ENCODE assay signal across 8 mouse cellular contexts in genomic region chr12:105427039-105427757, GRCm38 (mm10). TPM values are rescaled to one million over a fixed set of nuclear protein-coding genes. Genes with fewer than 3 reads are reported as not detected.
DNase-seq lines count a peak whose midpoint lies in the region; ATAC-seq and TF ChIP-seq lines count a peak whose summit lies in the region.

No protein-coding gene starts in this region.

- no peak for TF ChIP-seq EP300 in stomach, postnatal 0 days (optimal IDR thresholded peaks at IDR 0.05)

- no peak overlapping the region for H3K27ac ChIP-seq in bone marrow, adult 2 months (ENCODE audit: control insufficient read depth, insufficient read depth, low read depth, low read length, poor library complexity)
- no peak overlapping the region for H3K27ac ChIP-seq in embryonic fibroblast, embryonic 13.5 days (ENCODE audit: insufficient read depth, low read length)
- H3K27ac ChIP-seq in heart, embryonic 10.5 days = no peak overlapping the region
- no peak overlapping the region for H3K27ac ChIP-seq in limb, embryonic 11.5 days (replicated peaks; ENCODE audit: low read depth, low read length)
- H3K27ac ChIP-seq in midbrain, embryonic 15.5 days = no peak overlapping the region
- no peak overlapping the region for H3K27ac ChIP-seq in stomach, postnatal 0 days (replicated peaks)

- peak; percentile 33; the same call in 1 of the 2 replicates for ATAC-seq in limb, embryonic 11.5 days (ENCODE audit: insufficient number of reproducible peaks, low FRiP score, low TSS enrichment, low read depth)
- peak; percentile 82 for ATAC-seq in midbrain, embryonic 15.5 days (replicated peaks)
- ATAC-seq in stomach, postnatal 0 days (ENCODE audit: low FRiP score, low TSS enrichment) = peak; percentile 53

- H3K36me3 ChIP-seq in heart, embryonic 10.5 days = no peaks in the 10 kb centered on the region
- H3K36me3 ChIP-seq in limb, embryonic 11.5 days (ENCODE audit: control insufficient read depth, insufficient read depth, low read length) = no peaks in the 10 kb centered on the region
- no peaks in the 10 kb centered on the region for H3K36me3 ChIP-seq in midbrain, embryonic 15.5 days (replicated peaks)
- H3K36me3 ChIP-seq in stomach, postnatal 0 days (ENCODE audit: control insufficient read depth, insufficient read depth, low read length) = no peaks in the 10 kb centered on the region

- peak; percentile 49 for TF ChIP-seq CTCF in bone marrow, adult 2 months (IDR thresholded peaks at IDR 0.05; ENCODE audit: control insufficient read depth, insufficient read depth, low read length)
- peak; percentile 43; the same call in 1 of the 2 replicates for TF ChIP-seq CTCF in embryonic fibroblast, embryonic 13.5 days (IDR thresholded peaks at IDR 0.05; ENCODE audit: borderline replicate concordance, insufficient read depth, low read length)
- peak; percentile 88 for TF ChIP-seq CTCF in stomach, postnatal 0 days (IDR thresholded peaks at IDR 0.05; ENCODE audit: low read depth)

- peak; percentile 41 for DNase-seq in 3T3-L1 (ENCODE audit: low read depth, low spot score)
- peak; percentile 90 for DNase-seq in heart, embryonic 10.5 days (ENCODE audit: low spot score)
- DNase-seq in kidney, adult 9 months = peak; percentile 84
- peak; percentile 81 for DNase-seq in limb, embryonic 11.5 days (ENCODE audit: low spot score)
- peak; percentile 71 for DNase-seq in stomach, postnatal 0 days (ENCODE audit: low spot score)

- no peak overlapping the region for H3K4me3 ChIP-seq in bone marrow, adult 2 months (replicated peaks; ENCODE audit: control insufficient read depth, low read depth, low read length)
- H3K4me3 ChIP-seq in embryonic fibroblast, embryonic 13.5 days (ENCODE audit: insufficient read depth, low read length) = no peak overlapping the region
- no peak overlapping the region; the same call in 1 of the 2 replicates for H3K4me3 ChIP-seq in heart, embryonic 10.5 days
- H3K4me3 ChIP-seq in limb, embryonic 11.5 days (ENCODE audit: low read depth, low read length) = no peak overlapping the region
- no peak overlapping the region for H3K4me3 ChIP-seq in midbrain, embryonic 15.5 days
- no peak overlapping the region for H3K4me3 ChIP-seq in stomach, postnatal 0 days (ENCODE audit: low read depth, low read length)

- H3K4me1 ChIP-seq in bone marrow, adult 2 months (ENCODE audit: control insufficient read depth, insufficient read depth, low read length) = no peaks in the 10 kb centered on the region
- no peaks in the 10 kb centered on the region for H3K4me1 ChIP-seq in embryonic fibroblast, embryonic 13.5 days (ENCODE audit: control insufficient read depth, insufficient read depth, low read length)
- no peaks in the 10 kb centered on the region for H3K4me1 ChIP-seq in heart, embryonic 10.5 days
- no peaks in the 10 kb centered on the region for H3K4me1 ChIP-seq in limb, embryonic 11.5 days (ENCODE audit: control insufficient read depth, insufficient read depth, low read length)
- H3K4me1 ChIP-seq in midbrain, embryonic 15.5 days = 0 out of 2 replicates have a peak, but pooled peaks cover 4% of the 10 kb centered on the region
- H3K4me1 ChIP-seq in stomach, postnatal 0 days (replicated peaks; ENCODE audit: control insufficient read depth, insufficient read depth) = no peaks in the 10 kb centered on the region

- H3K4me2 ChIP-seq in limb, embryonic 11.5 days (ENCODE audit: low read depth, severe bottlenecking) = no peak overlapping the region
- no peak overlapping the region for H3K4me2 ChIP-seq in midbrain, embryonic 15.5 days
- no peak overlapping the region for H3K4me2 ChIP-seq in stomach, postnatal 0 days (replicated peaks; ENCODE audit: low read depth)

- H3K27me3 ChIP-seq in heart, embryonic 10.5 days (ENCODE audit: insufficient read depth, poor library complexity, severe bottlenecking) = peaks cover 5% of the 10 kb centered on the region; the same call in 1 of the 2 replicates
- H3K27me3 ChIP-seq in limb, embryonic 11.5 days (ENCODE audit: control insufficient read depth, insufficient read depth, low read length) = no peaks in the 10 kb centered on the region
- no peaks in the 10 kb centered on the region for H3K27me3 ChIP-seq in midbrain, embryonic 15.5 days (replicated peaks)
- no peaks in the 10 kb centered on the region for H3K27me3 ChIP-seq in stomach, postnatal 0 days (ENCODE audit: control insufficient read depth, insufficient read depth, low read length)

- H3K9ac ChIP-seq in limb, embryonic 11.5 days (ENCODE audit: low read length) = no peak overlapping the region
- H3K9ac ChIP-seq in midbrain, embryonic 15.5 days = no peak overlapping the region
- no peak overlapping the region for H3K9ac ChIP-seq in stomach, postnatal 0 days (ENCODE audit: low read length)

- TF ChIP-seq POLR2A in bone marrow, adult 2 months (IDR thresholded peaks at IDR 0.05; ENCODE audit: borderline replicate concordance, control insufficient read depth, low read depth, low read length) = no peak
- no peak for TF ChIP-seq POLR2A in embryonic fibroblast, embryonic 13.5 days (IDR thresholded peaks at IDR 0.05; ENCODE audit: low read depth, low read length)

- 22% methylated on average over 10 of the region's 10 CpGs for WGBS in bone marrow, adult 2 months
- WGBS in heart, embryonic 10.5 days = 34% methylated on average over 10 of the region's 10 CpGs
- WGBS in limb, embryonic 11.5 days = 29% methylated on average over 10 of the region's 10 CpGs
- WGBS in midbrain, embryonic 15.5 days = 29% methylated on average over 10 of the region's 10 CpGs
- WGBS in stomach, postnatal 0 days = 24% methylated on average over 10 of the region's 10 CpGs

- no peaks in the 10 kb centered on the region for H3K9me3 ChIP-seq in heart, embryonic 10.5 days
- H3K9me3 ChIP-seq in limb, embryonic 11.5 days (ENCODE audit: control insufficient read depth, low read length) = no peaks in the 10 kb centered on the region
- H3K9me3 ChIP-seq in midbrain, embryonic 15.5 days = no peaks in the 10 kb centered on the region
- no peaks in the 10 kb centered on the region for H3K9me3 ChIP-seq in stomach, postnatal 0 days (ENCODE audit: control insufficient read depth, low read length)

RNA-seq across cellular contexts. Expression of gene D430019H16Rik, which starts 26.5 kb away (rescaled TPM):
- polyA plus RNA-seq in bone marrow, adult 2 months (2011; ENCODE audit: insufficient read depth, insufficient read length, low replicate concordance, missing spikeins) = not detected in 2 replicates
- 0.33 and 2.2 TPM in 2 replicates for polyA plus RNA-seq in embryonic fibroblast, embryonic 13.5 days (2011; ENCODE audit: insufficient read length, low read depth, missing spikeins)
- 0.36 and 1.1 TPM in 2 replicates for polyA plus RNA-seq in heart, embryonic 10.5 days (2016; fragmentation: Nextera tagmentation; extraction: Ambion mirVana)
- polyA plus RNA-seq in limb, embryonic 11.5 days (2014; fragmentation: Nextera tagmentation; extraction: Ambion mirVana) = 4.1 and 4.7 TPM in 2 replicates
- polyA plus RNA-seq in midbrain, embryonic 15.5 days (2015; fragmentation: Nextera tagmentation; extraction: Ambion mirVana) = 15.3 and 15.5 TPM in 2 replicates
- 0.50 and 0.55 TPM in 2 replicates for polyA plus RNA-seq in stomach, postnatal 0 days (2015; fragmentation: Nextera tagmentation; extraction: Ambion mirVana)
